Mouse (Mus musculus) limb, embryonic 10.5 days (tissue): ENCODE measurements around the gene Casc3. TPM values are rescaled to one million over a fixed set of nuclear protein-coding genes. Genes with fewer than 3 reads are reported as not detected.

ENCODE experiments used
- DNase-seq: peaks from one replicate; pipeline ENCODE4 v3.0.0-alpha.2; 2017; ENCODE audit warnings: low spot score
- H3K27ac ChIP-seq: fragments of 300-500 bp; sonication (generic); 2 replicates; pipeline ENCODE4 v1.5.1; 2016; ENCODE audit warnings: mild to moderate bottlenecking
- H3K27me3 ChIP-seq: fragments of 300-500 bp; sonication (generic); 2 replicates; pipeline ENCODE4 v1.6.1; 2016; ENCODE audit warnings: low read depth, mild to moderate bottlenecking; ENCODE audit not compliant: poor library complexity, severe bottlenecking
- H3K36me3 ChIP-seq: fragments of 300-500 bp; sonication (generic); 2 replicates; pipeline ENCODE4 v1.6.1; 2016; ENCODE audit warnings: mild to moderate bottlenecking, moderate library complexity
- H3K4me1 ChIP-seq: fragments of 300-500 bp; sonication (generic); 2 replicates; pipeline ENCODE4 v1.6.1; 2016
- H3K4me3 ChIP-seq: fragments of 300-500 bp; sonication (generic); 2 replicates; pipeline ENCODE4 v1.5.1; 2016; ENCODE audit warnings: mild to moderate bottlenecking, moderate library complexity
- H3K9me3 ChIP-seq: fragments of 300-500 bp; sonication (generic); replicated peaks from 2 replicates; pipeline ENCODE4 v1.6.1; 2016; ENCODE audit warnings: mild to moderate bottlenecking
- WGBS: fragments of 180-500 bp; shearing (Covaris S2); methylation state at CpG from one replicate; pipeline ENCODE4 v1.1.7; 2016; 5-methylcytosine and 5-hydroxymethylcytosine counted together
- polyA plus RNA-seq: library from polyadenylated mRNA; unstranded; fragments of >200 nt; fragmentation: Nextera tagmentation; extraction: Ambion mirVana; gene quantifications from 2 replicates; pipeline ENCODE4 v1.2.1, GENCODE M21; 2016

Gene Casc3
- polyA plus RNA-seq, 1 experiment from 2014 or later = 51.9 TPM

DNA sequence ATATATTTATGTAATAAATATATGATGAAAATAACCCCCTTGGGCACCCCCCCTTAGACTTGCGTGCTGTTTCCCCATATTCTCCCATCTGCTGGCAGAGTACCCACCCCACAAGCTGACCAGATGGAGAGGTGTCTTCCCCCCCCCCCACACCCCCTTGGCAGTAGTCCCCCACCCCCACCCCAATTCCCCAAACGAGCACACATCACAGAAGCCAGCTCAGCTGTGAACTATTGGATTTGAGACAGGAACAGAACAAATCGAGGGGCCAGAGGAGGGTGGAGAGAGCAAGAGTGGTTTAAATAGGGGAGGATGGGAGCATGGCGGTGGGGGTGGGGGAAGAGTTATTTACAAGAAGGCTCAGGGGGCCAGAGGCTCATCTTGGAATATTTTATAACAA lies 37.0 kb upstream of the Casc3 start:
- Histone ChIP-seq H3K27me3 (no peaks in the 10 kb centered on the region), H3K4me3 (peak overlapping the region; percentile 38), H3K4me1 (peaks cover 52% of the 10 kb centered on the region), H3K9me3 (no peaks in the 10 kb centered on the region), H3K36me3 (peaks cover 58% of the 10 kb centered on the region), H3K27ac (no peak overlapping the region)
- no peak for DNase-seq
- WGBS = 23% methylated on average over 4 of the region's 4 CpGs

DNA sequence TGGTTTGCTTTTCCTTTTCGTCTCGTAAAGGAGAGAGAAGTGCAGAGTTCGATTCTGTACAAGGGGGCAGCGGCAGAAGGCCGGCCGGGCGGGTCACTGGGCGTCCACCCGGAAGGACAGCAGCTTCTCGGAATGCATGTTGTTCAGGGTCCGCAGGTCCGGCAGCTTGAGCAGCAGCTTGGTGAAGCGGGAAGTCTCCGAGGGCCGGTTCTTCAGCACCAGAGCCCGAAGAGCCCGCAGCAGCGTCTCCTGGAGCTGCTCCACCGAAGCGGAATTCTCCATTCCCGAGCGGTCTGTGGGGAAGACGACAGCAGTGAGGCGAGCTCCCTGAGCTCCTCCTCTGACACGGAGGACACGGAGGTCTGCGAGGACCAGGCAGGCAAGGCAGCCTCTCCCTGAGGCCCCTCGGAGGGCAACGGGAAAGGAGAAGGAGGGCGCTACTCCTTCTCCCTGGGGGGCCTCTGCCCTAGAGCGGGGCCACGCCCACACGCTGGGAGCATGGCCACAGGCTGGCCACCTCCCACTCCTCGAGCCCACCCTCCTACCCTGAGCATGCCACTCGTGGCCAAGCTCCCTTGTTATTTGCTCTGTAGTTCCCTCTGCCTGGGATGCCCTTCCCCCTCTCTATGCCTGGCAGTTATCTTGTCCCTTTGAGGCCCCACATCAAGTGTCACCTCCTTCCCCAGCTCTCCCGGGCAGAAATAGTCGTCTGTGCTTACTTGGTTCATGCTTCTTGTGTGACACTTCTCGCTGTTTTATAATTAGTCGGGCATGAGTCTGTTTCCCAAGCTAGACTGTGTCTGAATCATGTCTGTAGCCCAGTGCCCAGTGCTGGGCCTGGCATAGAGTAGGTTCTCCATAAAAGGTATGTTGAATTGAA lies 36.3 kb upstream of the Casc3 start:
- peak overlapping the region; percentile 58 for H3K27ac ChIP-seq
- peaks cover 59% of the 10 kb centered on the region for H3K4me1 ChIP-seq

DNA sequence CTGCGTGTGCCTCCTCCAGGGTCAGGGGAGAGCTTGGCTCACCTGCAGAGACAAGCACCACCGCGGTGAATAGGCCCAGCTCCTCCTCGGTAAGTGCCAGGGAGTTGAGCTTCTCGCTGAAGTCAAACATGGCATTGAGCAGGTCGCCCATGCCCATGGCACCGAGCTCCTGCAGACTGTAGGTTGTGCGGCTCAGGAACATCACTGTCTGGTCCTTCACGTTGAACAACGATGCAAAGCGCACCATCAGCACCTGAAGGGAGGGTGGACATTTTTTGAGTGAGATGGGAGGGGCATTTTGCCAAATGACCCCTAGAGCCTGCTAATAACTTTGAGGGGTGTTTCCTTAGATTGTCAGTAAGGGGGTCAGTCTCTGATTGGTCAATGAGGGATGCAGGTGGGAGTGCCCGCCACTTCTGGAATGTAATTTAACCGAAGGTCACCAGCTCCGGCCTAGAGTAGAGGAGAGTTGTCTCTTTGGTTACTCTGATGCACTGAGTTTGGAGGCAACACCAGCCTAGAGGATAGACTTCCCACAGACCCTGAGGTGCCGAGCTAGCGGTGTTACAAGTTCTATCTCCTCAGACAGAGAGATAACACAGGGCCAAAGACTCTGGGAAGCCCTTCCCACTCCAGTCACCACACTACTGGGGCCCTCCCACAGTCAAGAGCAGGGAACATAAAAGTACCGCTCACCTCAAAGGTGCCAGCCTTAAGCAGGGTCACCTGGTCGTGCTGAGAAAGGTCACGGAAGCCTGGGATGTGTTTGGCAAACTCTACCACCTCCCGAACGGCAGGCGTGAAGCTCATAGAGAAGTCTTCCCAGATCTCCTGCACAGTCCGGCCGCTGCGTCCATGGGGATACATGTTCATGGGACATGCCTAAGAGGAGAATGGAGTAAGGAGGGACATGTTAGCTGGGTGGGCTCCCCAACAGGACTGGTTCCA lies 35.4 kb upstream of the Casc3 start:
- Histone ChIP-seq H3K36me3 (peaks cover 42% of the 10 kb centered on the region), H3K27me3 (no peaks in the 10 kb centered on the region), H3K9me3 (no peaks in the 10 kb centered on the region), H3K27ac (no peak overlapping the region), H3K4me1 (peaks cover 64% of the 10 kb centered on the region), H3K4me3 (no peak overlapping the region)
- 88% methylated on average over 25 of the region's 25 CpGs for WGBS
- no peak for DNase-seq

More for the DNA sequence above, 36.3 kb upstream of the Casc3 start:
- WGBS = 29% methylated on average over 39 of the region's 39 CpGs
- Histone ChIP-seq H3K36me3 (peaks cover 51% of the 10 kb centered on the region), H3K9me3 (no peaks in the 10 kb centered on the region), H3K4me3 (peak overlapping the region; percentile 38), H3K27me3 (no peaks in the 10 kb centered on the region)
- no peak for DNase-seq

DNA sequence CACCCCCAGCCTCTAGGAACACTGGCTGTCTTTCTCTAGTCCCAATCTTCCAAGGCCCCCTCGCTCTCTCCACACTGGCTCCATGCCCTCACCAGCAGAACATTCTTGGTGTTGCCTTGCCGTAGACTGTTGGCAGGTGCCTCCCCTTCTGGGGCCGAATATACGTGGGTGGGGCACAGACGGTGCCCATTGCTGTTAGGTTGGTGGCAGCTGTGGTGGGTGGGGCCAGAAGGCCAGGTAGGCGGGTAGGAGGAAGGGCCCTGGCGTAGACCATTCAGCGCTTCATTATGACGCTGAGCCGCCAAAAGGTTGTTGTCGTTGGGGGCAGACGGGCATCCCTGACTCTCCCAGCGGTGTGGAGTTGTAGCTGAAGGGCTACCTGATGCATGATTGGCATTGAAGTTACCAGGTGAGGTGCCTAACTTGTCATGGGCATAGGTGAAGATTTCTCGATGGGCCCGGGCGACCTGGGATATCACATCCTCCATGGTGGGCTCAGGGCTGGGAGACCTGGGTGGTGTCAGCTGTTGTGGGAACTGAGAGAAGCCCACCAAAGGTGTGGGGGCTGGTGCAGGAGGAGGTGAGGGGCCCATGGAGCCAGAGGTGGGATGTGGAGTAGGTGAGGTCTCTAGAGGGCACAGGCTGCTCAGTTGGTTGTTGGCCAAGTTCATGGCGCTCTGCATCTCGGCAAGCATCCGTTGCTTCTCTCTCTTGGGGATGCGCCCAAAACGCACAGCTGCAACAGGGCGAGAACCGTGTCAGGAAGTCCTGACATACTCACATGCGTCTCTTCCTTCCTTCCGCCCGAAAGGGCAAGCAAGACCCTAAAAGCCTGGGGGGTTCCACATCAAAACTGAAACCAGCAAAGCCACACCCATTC lies 34.4 kb upstream of the Casc3 start:
- Histone ChIP-seq H3K27me3 (no peaks in the 10 kb centered on the region), H3K9me3 (no peaks in the 10 kb centered on the region), H3K4me3 (no peak overlapping the region), H3K27ac (no peak overlapping the region), H3K4me1 (peaks cover 68% of the 10 kb centered on the region), H3K36me3 (peaks cover 32% of the 10 kb centered on the region)
- 95% methylated on average over 26 of the region's 26 CpGs for WGBS
- no peak for DNase-seq

GRCm38 (mm10) chr11:98771131-98771530 lies 33.6 kb upstream of the Casc3 start:
- Histone ChIP-seq H3K27ac (no peak overlapping the region), H3K9me3 (no peaks in the 10 kb centered on the region), H3K36me3 (peaks cover 28% of the 10 kb centered on the region), H3K4me1 (peaks cover 68% of the 10 kb centered on the region), H3K4me3 (no peak overlapping the region), H3K27me3 (no peaks in the 10 kb centered on the region)
- 94% methylated on average over 18 of the region's 18 CpGs for WGBS
- no peak for DNase-seq

DNA sequence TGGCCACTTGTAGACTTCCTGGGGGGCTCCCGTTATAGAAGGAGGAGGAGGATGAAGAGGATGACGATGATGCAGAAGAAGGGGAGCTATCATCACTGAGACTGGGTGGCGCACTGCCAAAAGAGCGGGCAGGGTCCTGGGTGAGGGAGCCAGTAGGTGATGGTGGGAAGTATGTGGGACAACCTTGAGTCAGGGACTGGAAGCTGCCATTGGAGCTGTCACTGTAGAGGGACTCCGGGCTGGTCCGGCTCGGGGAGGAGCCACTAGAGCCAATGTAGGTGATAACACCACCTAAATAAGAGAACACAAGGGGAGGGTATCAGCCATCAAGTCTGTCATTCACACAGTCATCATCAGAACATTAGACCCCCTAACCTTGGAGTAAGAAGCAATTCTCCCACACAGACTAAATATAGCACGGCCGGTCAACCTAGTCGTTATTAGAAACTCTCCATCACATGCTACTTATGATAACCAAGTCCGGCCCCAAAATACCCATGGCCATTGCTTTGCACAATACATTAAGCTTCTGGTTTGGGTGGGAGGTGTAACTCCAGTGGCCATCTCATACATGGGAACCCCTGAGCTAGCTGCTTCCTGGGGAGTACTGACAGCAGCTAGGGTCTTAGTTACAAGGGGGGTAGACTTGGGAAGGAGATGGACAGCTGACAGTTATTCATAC lies 32.7 kb upstream of the Casc3 start:
- H3K27ac ChIP-seq = no peak overlapping the region
- H3K9me3 ChIP-seq = no peaks in the 10 kb centered on the region
- DNase-seq = no peak
- peaks cover 68% of the 10 kb centered on the region for H3K4me1 ChIP-seq
- WGBS = 98% methylated on average over 11 of the region's 11 CpGs
- H3K36me3 ChIP-seq = peaks cover 28% of the 10 kb centered on the region
- no peaks in the 10 kb centered on the region for H3K27me3 ChIP-seq
- H3K4me3 ChIP-seq = no peak overlapping the region

GRCm38 (mm10) chr11:98772667-98773171 lies 32.0 kb upstream of the Casc3 start:
- Histone ChIP-seq H3K36me3 (peaks cover 28% of the 10 kb centered on the region), H3K9me3 (no peaks in the 10 kb centered on the region), H3K4me1 (peaks cover 68% of the 10 kb centered on the region), H3K27me3 (no peaks in the 10 kb centered on the region), H3K27ac (no peak overlapping the region), H3K4me3 (no peak overlapping the region)
- WGBS = 69% methylated on average over 8 of the region's 8 CpGs
- no peak for DNase-seq

DNA sequence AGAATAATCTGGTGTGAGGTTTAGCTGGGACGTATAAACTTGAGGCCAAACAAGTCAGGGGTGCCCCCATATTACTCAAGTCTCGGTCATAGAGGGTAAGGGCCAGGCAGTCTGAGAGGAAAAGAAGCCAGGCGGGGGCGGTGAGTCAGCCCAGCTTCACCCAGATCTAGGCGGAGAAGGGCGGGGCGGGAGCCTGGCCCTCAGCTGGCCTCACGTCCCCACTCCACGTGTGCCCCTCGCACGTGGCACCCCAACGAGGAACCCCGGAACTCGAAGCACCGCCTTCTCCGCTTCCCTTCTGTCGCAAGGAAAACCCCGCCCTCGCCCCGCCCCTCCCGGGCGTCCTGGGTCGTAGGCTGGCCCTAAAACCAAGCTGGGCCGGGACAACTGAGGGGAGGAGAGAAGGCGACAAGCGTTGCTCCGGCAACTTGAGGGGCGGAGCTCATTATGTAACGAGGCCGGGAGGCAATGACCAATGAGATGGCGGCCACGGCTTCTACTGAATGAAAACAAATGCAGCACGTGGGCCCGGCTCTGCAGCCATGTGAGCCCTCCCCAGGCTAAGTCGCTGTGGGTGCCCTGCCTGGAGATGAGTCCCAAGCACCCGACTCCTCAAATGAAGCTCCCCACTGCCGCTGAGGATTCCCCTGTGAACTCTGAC lies 30.9 kb upstream of the Casc3 start:
- DNase-seq = peak; percentile 94
- under 1% methylated on average over 37 of the region's 37 CpGs for WGBS
- Histone ChIP-seq H3K4me3 (peak overlapping the region; percentile 55), H3K4me1 (peaks cover 63% of the 10 kb centered on the region), H3K27ac (peak overlapping the region; percentile 37; the same call in 1 of the 2 replicates), H3K36me3 (peaks cover 21% of the 10 kb centered on the region), H3K27me3 (no peaks in the 10 kb centered on the region), H3K9me3 (no peaks in the 10 kb centered on the region)

DNA sequence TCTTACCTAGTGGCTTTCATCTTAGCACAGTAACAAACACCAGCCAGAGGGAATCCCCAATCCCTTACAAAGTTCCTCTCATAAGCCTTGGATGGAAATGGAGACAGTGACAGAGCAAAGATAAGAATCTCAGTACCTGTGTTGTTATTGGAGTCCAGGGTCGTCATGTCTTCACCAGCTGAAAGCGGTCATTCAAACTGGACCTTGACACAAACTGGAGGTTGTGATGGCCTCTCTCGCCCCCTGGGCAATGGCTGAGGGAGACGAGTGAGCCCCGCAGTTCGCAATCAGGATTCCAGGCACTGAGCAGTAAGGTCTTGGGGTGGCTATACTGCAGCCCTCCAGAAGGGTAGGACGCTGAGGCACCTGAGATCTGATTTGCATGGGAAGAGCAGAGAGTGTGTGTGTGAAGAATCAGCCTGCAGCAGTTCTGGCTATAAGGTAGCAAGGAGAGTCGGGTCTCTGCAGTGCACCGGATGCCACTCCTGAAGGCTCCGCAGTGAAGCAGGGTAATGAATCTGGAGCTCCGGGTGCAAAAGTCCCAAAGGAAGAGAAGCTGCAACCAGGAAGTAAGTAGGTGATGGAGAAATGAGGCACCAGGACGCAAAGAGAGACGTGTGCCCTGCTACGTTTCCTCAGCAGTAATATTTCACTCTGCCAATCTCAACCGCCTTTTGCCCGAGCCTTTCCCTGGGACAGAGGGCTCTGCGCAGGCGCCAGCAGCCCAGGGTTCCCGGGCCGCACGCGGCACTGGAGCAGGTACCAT lies 29.9 kb upstream of the Casc3 start, which contains the start of gene Nr1d1:
Gene Nr1d1, minus strand, starts transcription at position 752 of the 766 bp plus-strand sequence.
- peaks cover 61% of the 10 kb centered on the region for H3K4me1 ChIP-seq
- 1% methylated on average over 22 of the region's 22 CpGs for WGBS
- peak within 1 kb of the TSS; percentile 87 for H3K27ac ChIP-seq
- no peaks in the 10 kb centered on the region for H3K27me3 ChIP-seq
- DNase-seq = no peak
- H3K4me3 ChIP-seq = peak within 1 kb of the TSS; percentile 55
- H3K36me3 ChIP-seq = peaks cover 11% of the 10 kb centered on the region
- H3K9me3 ChIP-seq = no peaks in the 10 kb centered on the region

DNA sequence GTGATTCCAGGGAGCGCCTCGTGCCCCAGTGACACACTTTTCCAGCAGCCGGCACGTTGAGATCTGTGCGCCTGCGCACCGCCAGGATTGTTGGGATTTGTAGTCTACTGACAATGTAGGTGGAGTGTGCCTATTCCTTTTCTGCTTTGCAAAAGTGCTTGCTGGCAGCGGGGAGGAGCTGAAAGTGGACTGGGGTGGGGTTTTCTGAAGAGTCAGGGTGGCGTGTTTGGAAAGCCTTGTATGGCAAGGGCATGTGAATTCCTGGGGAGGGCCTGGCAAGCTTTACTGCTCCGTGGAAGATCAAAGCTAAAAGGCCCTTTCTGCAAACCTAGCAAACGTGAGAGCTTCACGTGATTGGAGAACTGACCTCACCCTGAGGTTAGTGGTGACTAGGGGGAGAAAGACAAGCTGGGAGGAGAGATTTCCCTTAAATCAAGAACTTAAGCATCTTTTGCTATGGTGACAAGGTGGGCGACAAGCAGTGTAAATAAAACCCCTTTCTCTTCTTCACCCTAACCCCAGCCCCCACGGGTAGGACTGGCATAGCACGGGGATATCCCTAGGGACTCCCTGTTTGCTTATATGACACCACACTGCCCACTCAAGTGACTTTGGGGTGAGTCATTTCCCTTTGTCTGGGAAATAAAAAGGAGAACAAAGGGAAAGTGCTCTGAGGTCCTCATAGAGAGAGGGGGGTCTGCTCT lies 29.2 kb upstream of the Casc3 start:
- peak; percentile 97 for DNase-seq
- Histone ChIP-seq H3K9me3 (no peaks in the 10 kb centered on the region), H3K4me1 (peaks cover 61% of the 10 kb centered on the region), H3K36me3 (peaks cover 4% of the 10 kb centered on the region), H3K27me3 (no peaks in the 10 kb centered on the region), H3K4me3 (peak overlapping the region; percentile 55), H3K27ac (peak overlapping the region; percentile 87)
- WGBS = 6% methylated on average over 15 of the region's 15 CpGs
